Mouse (Mus musculus) ZHBTc4 (cell line): ENCODE results near the gene Gan.

Experiments
- DNase-seq: peaks from one replicate; pipeline ENCODE4 v3.0.0-alpha.2; 2011; ENCODE audit warnings: low read depth, low spot score

Gan gene

GRCm38 (mm10) chr8:117158135-117158761 is at the start of gene Gan:
Gene Gan, plus strand, starts transcription at chr8:117158135.
- peak; percentile 52 for DNase-seq

- peak; percentile 57 for DNase-seq
Measured at GRCm38 (mm10) chr8:117109018-117109711, 48.8 kb upstream of the Gan start.

- DNase-seq: peak; percentile 90
Measured at GRCm38 (mm10) chr8:117109801-117110390, 48.0 kb upstream of the Gan start.

GRCm38 (mm10) chr8:117111641-117112040 is 46.3 kb upstream of the Gan start:
- DNase-seq: no peak

- DNase-seq: peak; percentile 59
Measured at GRCm38 (mm10) chr8:117112261-117112660, 45.7 kb upstream of the Gan start.

- DNase-seq: no peak
Measured at GRCm38 (mm10) chr8:117115094-117115493, 42.8 kb upstream of the Gan start.

GRCm38 (mm10) chr8:117115676-117116446 is 42.1 kb upstream of the Gan start:
- DNase-seq: peak; percentile 15

- DNase-seq: no peak
Measured at GRCm38 (mm10) chr8:117116534-117116933, 41.4 kb upstream of the Gan start.

- DNase-seq: no peak
Measured at GRCm38 (mm10) chr8:117118409-117118808, 39.5 kb upstream of the Gan start.

GRCm38 (mm10) chr8:117121277-117121676 is 36.7 kb upstream of the Gan start:
- DNase-seq: peak; percentile 40

- DNase-seq: no peak
Measured at GRCm38 (mm10) chr8:117123850-117124633, 33.9 kb upstream of the Gan start.

GRCm38 (mm10) chr8:117125854-117126253 is 32.1 kb upstream of the Gan start:
- no peak for DNase-seq

GRCm38 (mm10) chr8:117126411-117126810 is 31.5 kb upstream of the Gan start:
- no peak for DNase-seq

GRCm38 (mm10) chr8:117127063-117127462 is 30.9 kb upstream of the Gan start:
- peak; percentile 26 for DNase-seq

GRCm38 (mm10) chr8:117133702-117134101 is 24.2 kb upstream of the Gan start:
- no peak for DNase-seq

GRCm38 (mm10) chr8:117136351-117136750 is 21.6 kb upstream of the Gan start:
- peak; percentile 89 for DNase-seq

GRCm38 (mm10) chr8:117136763-117137162 is 21.2 kb upstream of the Gan start:
- DNase-seq: no peak

GRCm38 (mm10) chr8:117137357-117137756 is 20.6 kb upstream of the Gan start:
- DNase-seq: no peak

- peak; percentile 71 for DNase-seq
Measured at GRCm38 (mm10) chr8:117148520-117148919, 9.4 kb upstream of the Gan start.

- DNase-seq: no peak
Measured at GRCm38 (mm10) chr8:117156149-117156548, 1.8 kb upstream of the Gan start.
